Mouse (Mus musculus) lung, postnatal 4 days (tissue): Measurements from ENCODE around the gene Rnase11.
A peak's percentile ranks its signal among the peaks of the same experiment; 100 is the strongest.
"Not testable (repeated sequence)": the region's sequence is repeated elsewhere in the genome, so short reads cannot be mapped to it uniquely, and the experiment has no call there.

ENCODE experiments used
- DNase-seq, 2 experiments: peaks; one replicate each; pipeline ENCODE4 v3.0.0; 2021

Gene Rnase11

GRCm38 (mm10) chr14:51079180-51079579 lies 29.2 kb upstream of the Rnase11 start:
- no peak for DNase-seq

GRCm38 (mm10) chr14:51074335-51074734 lies 24.4 kb upstream of the Rnase11 start, which contains the start of gene Olfr750:
TSS of gene Olfr750 (minus strand) at chr14:51074435.
- no peak for DNase-seq

- peak in 1 of 2 experiments; percentile 63 for DNase-seq
Measured at GRCm38 (mm10) chr14:51069617-51070016, 19.7 kb upstream of the Rnase11 start.

- DNase-seq = no peak
Measured at GRCm38 (mm10) chr14:51068956-51069355, 19.0 kb upstream of the Rnase11 start.

GRCm38 (mm10) chr14:51060761-51061160 lies 10.8 kb upstream of the Rnase11 start:
- no peak for DNase-seq

- DNase-seq = no peak
Measured at GRCm38 (mm10) chr14:51057401-51057831, 7.5 kb upstream of the Rnase11 start, which contains the start of gene Rnase12. TSS of gene Rnase12 (minus strand) at chr14:51057661.

GRCm38 (mm10) chr14:51054243-51055237 lies 4.6 kb upstream of the Rnase11 start:
- no peak for DNase-seq

- no peak for DNase-seq
Measured at GRCm38 (mm10) chr14:51053176-51053575, 3.2 kb upstream of the Rnase11 start.

- DNase-seq = no peak
Measured at GRCm38 (mm10) chr14:51051941-51052340, 2.0 kb upstream of the Rnase11 start.

DNA sequence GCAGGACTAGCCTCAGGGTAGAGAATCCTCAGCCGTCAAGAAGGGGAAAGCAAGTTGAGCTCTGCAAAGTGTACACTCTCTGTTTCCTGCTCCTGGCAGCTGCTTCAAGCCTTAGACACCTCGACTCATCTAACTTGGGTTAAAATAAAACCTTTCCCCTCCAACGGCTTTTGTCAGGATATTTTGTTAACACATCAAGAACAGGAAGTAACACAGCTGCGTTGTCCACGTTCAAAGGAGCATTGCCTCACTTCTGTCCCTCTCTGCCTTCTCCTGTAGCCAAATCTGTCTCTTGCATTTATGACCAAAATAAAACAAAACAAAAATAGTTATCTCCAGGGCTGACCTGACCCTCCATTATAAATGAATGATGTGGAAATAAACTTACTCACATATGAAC lies 2.1 kb downstream of the Rnase11 start:
- peak in 1 of 2 experiments; percentile 34 for DNase-seq

- no peak for DNase-seq
Measured at GRCm38 (mm10) chr14:51041769-51042168, 8.2 kb downstream of the Rnase11 start, which contains the start of gene Rnase9. TSS of gene Rnase9 (minus strand) at chr14:51041869.

DNA sequence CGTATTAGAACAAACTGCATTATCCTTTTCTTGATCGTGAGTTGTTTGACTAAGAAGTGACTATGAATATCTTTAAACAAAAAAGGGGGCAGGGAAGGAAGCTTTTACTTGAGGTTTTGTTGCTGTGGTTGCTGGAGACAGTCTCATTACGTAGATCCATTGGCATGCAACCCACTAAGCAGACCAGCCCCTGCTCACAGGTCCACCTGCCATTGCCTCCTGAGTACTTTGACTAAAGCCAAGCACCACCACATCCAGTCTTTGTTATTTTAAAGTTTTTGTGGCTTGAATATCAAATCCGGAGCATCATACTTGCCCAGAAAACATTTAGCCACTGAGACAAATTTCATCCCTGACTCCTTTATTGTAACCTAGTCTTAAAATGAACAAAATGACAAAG lies 13.7 kb downstream of the Rnase11 start:
- no peak for DNase-seq

DNA sequence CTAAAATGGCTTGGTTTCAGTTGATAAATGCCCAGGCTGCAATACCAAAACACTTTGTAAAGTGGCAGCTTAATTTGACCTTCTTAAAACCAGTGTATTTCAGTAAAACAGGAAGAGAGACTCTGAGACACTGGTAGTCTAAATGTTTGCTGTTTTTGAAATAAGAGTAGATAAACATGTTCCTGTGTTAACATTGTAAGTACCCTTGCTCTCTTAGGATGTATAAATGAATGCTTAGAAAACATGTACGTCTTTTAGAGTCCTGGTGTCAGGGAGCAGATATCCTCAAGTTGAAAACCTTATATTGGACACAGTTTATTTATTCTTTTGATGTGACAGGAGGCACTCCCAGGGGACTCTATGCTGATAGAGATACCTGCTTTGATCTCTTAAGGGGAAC lies 14.8 kb downstream of the Rnase11 start:
- DNase-seq = no peak

- DNase-seq = no peak
Measured at GRCm38 (mm10) chr14:51027387-51028155, 22.4 kb downstream of the Rnase11 start.

GRCm38 (mm10) chr14:51026391-51027133 lies 23.4 kb downstream of the Rnase11 start:
- DNase-seq = peak in 1 of 2 experiments; percentile 74

- DNase-seq = no peak
Measured at GRCm38 (mm10) chr14:51024820-51025219, 25.1 kb downstream of the Rnase11 start.

DNA sequence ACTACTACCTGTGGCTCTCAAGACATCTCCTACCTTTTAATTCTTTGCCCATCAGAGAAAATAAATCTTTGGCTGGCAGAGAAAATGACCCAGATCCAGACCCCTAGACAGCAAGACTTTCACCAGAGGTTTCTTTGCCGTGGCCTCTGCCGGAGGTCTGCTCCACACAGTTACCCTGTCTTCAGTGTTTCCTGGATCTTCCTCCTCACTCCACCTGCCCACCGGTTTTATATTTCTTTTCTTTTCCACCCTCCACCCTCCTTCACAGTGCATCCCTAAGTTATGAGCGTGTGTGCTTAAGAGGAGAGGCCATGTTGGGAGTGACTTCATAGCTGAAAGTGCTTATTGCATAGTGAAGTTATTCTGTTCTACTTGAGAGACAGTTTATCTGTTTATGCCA lies 26.5 kb downstream of the Rnase11 start:
- DNase-seq = no peak

DNA sequence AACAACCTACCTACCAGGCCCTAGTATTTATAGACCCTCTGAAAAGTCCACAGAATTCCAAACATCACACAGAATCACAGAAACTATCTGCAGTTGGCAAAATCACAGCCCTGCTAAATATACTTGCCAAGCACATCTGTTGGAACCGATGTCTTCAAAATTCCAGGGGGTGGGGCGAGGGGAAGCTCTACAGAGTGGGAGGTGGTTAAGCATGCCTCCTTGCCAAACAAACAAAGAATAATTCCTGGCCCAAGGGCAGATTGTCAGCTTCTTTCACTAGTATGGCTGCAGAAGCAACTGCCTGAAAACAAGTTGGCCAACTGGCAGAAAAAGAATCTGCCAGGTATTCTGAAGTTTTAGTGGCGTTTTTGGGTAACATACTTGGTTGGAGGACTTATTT lies 32.7 kb downstream of the Rnase11 start:
- DNase-seq = peak; percentile 38 to 56

GRCm38 (mm10) chr14:51015780-51016179 lies 34.2 kb downstream of the Rnase11 start:
- DNase-seq = no peak

DNA sequence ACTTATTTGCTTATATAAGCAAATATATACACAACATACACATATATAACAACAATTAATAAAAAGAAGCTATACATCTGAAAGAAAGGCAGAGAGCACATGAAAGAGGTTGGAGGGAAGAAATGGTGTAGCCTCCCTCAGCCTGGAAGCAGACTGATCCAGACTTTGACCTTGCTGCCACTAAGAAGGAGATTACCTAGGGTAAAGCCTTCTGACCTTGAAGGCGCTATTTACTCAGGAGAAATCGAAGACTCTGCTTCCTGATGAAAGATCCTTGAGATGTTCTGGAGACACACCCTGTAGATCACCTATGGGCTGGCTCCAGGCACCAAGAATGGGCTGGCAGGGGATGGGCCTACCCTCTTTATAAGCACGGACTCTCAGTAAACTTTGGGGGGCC lies 35.2 kb downstream of the Rnase11 start:
- not testable (repeated sequence) for DNase-seq

- peak in 1 of 2 experiments; percentile 46 for DNase-seq
Measured at GRCm38 (mm10) chr14:51009572-51009971, 40.4 kb downstream of the Rnase11 start.

- no peak for DNase-seq
Measured at GRCm38 (mm10) chr14:51008781-51009180, 41.2 kb downstream of the Rnase11 start.
